Mouse (Mus musculus) forebrain, embryonic 10.5 days (tissue): ENCODE results near the gene Chrng. TPM values are rescaled to one million over a fixed set of nuclear protein-coding genes. Genes with fewer than 3 reads are reported as not detected.

Source experiments
- DNase-seq: peaks from one replicate; pipeline ENCODE4 v3.0.0-alpha.2; 2017; ENCODE audit warnings: low spot score; ENCODE audit errors: extremely low spot score
- H3K27ac ChIP-seq: fragments of 300-500 bp; sonication (generic); 2 replicates; pipeline ENCODE4 v1.5.1; 2016; ENCODE audit warnings: mild to moderate bottlenecking
- H3K27me3 ChIP-seq: fragments of 300-500 bp; sonication (generic); 2 replicates; pipeline ENCODE4 v1.6.1; 2016; ENCODE audit warnings: mild to moderate bottlenecking; ENCODE audit not compliant: poor library complexity, severe bottlenecking
- H3K36me3 ChIP-seq: fragments of 300-500 bp; sonication (generic); replicated peaks from 2 replicates; pipeline ENCODE4 v1.6.1; 2016; ENCODE audit warnings: mild to moderate bottlenecking, moderate library complexity
- H3K4me1 ChIP-seq: fragments of 300-500 bp; sonication (generic); 2 replicates; pipeline ENCODE4 v1.6.1; 2016
- H3K4me3 ChIP-seq: fragments of 300-500 bp; sonication (generic); 2 replicates; pipeline ENCODE4 v1.5.1; 2016; ENCODE audit warnings: mild to moderate bottlenecking, moderate library complexity
- H3K9me3 ChIP-seq: fragments of 300-500 bp; sonication (generic); 2 replicates; pipeline ENCODE4 v1.6.1; 2016; ENCODE audit warnings: mild to moderate bottlenecking, moderate library complexity
- WGBS: fragments of 180-500 bp; shearing (Covaris S2); methylation state at CpG from one replicate; pipeline ENCODE4 v1.1.7; 2016; 5-methylcytosine and 5-hydroxymethylcytosine counted together
- polyA plus RNA-seq: library from polyadenylated mRNA; unstranded; fragments of >200 nt; fragmentation: Nextera tagmentation; extraction: Ambion mirVana; gene quantifications from 2 replicates; pipeline ENCODE4 v1.2.1, GENCODE M21; 2016

The Chrng gene
- 0.36 TPM in 1 of 2 replicates, not detected in the other for polyA plus RNA-seq

GRCm38 (mm10) chr1:87204465-87204864, at the start of gene Chrng:
Chrng (plus strand) TSS chr1:87204657.
- H3K9me3 ChIP-seq, result no peaks in the 10 kb centered on the region
- H3K27me3 ChIP-seq, result peaks cover 42% of the 10 kb centered on the region
- no peak within 1 kb of the TSS for H3K27ac ChIP-seq
- no peaks in the 10 kb centered on the region for H3K36me3 ChIP-seq
- 91% methylated on average over 7 of the region's 7 CpGs for WGBS
- H3K4me1 ChIP-seq, result peaks cover 17% of the 10 kb centered on the region
- H3K4me3 ChIP-seq, result no peak within 1 kb of the TSS
- DNase-seq, result no peak

- WGBS, result under 1% methylated on average over 49 of the region's 56 CpGs
- peak; percentile 58 for DNase-seq
- Histone ChIP-seq H3K27ac (0 out of 2 replicates have a peak overlapping the region, but pooled peaks have one; percentile 44), H3K4me3 (peak overlapping the region; percentile 53), H3K27me3 (peaks cover 97% of the 10 kb centered on the region), H3K36me3 (no peaks in the 10 kb centered on the region), H3K4me1 (peaks cover 37% of the 10 kb centered on the region), H3K9me3 (no peaks in the 10 kb centered on the region)
Observed at GRCm38 (mm10) chr1:87155531-87156198, 48.8 kb upstream of the Chrng start.

DNA sequence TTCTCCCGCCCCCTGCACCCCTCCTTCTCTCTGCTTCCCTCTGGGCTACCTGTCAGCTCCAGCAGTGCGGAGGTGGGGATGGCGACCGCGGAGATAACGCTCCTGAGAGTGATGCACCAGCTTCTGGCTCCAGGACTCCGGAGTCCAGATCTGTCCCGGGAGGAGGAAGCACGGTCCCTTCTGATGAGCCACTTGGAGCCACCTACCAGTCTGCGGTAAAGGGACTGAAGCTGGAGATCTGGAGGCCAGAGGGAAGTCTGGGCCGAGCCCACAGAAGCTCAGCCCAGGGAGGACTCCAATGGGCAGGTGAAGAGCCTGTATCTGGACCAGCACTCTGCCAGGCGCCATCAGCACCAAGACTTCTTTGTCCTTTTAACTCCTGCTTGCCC, 48.3 kb upstream of the Chrng start, which contains the start of gene Ecel1:
Ecel1 (minus strand) TSS at position 323 of the 389 bp plus-strand sequence.
- no peaks in the 10 kb centered on the region for H3K9me3 ChIP-seq
- 1% methylated on average over 12 of the region's 12 CpGs for WGBS
- no peak for DNase-seq
- 0 out of 2 replicates have a peak within 1 kb of the TSS, but pooled peaks have one; percentile 44 for H3K27ac ChIP-seq
- H3K4me3 ChIP-seq, result peak within 1 kb of the TSS; percentile 53
- peaks cover 37% of the 10 kb centered on the region for H3K4me1 ChIP-seq
- H3K36me3 ChIP-seq, result no peaks in the 10 kb centered on the region
- H3K27me3 ChIP-seq, result peaks cover 96% of the 10 kb centered on the region

DNA sequence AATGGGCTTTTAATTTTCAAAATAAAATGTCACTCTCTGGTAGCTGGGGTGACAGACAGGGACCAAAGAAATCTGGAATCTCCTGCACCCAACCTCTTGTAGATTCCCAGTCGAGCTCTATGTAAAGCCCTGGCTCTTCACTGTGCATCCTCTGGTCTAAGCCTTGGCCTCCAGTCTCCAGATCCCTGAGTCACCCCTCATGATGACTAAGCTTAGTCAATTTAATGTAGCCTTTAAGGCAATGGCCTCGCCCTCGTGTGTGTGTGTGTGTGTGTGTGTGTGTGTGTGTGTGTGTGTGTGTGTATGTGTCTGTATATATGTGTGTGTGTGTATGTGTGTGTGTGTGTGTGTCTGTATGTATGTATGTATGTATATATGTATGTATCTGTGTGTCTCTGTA, 45.1 kb upstream of the Chrng start:
- Histone ChIP-seq H3K36me3 (no peaks in the 10 kb centered on the region), H3K27ac (no peak overlapping the region), H3K4me1 (peaks cover 42% of the 10 kb centered on the region), H3K9me3 (no peaks in the 10 kb centered on the region), H3K27me3 (peaks cover 84% of the 10 kb centered on the region), H3K4me3 (no peak overlapping the region)
- WGBS, result 89% methylated on average over 3 of the region's 3 CpGs
- no peak for DNase-seq

- Histone ChIP-seq H3K27ac (no peak overlapping the region), H3K27me3 (peaks cover 84% of the 10 kb centered on the region), H3K36me3 (no peaks in the 10 kb centered on the region), H3K4me3 (no peak overlapping the region), H3K9me3 (no peaks in the 10 kb centered on the region), H3K4me1 (peaks cover 32% of the 10 kb centered on the region)
- no peak for DNase-seq
- WGBS, result 42% methylated on average over 11 of the region's 11 CpGs
Observed at GRCm38 (mm10) chr1:87164164-87164795, 40.2 kb upstream of the Chrng start.

GRCm38 (mm10) chr1:87164796-87165184, 39.7 kb upstream of the Chrng start:
- no peaks in the 10 kb centered on the region for H3K9me3 ChIP-seq
- H3K4me1 ChIP-seq, result peaks cover 37% of the 10 kb centered on the region
- no peak for DNase-seq
- H3K36me3 ChIP-seq, result no peaks in the 10 kb centered on the region
- peaks cover 84% of the 10 kb centered on the region for H3K27me3 ChIP-seq
- 52% methylated on average over 9 of the region's 9 CpGs for WGBS
- no peak overlapping the region for H3K4me3 ChIP-seq
- H3K27ac ChIP-seq, result no peak overlapping the region; the same call in 1 of the 2 replicates

GRCm38 (mm10) chr1:87170458-87170857, 34.0 kb upstream of the Chrng start:
- Histone ChIP-seq H3K4me3 (peak overlapping the region; percentile 26), H3K27ac (0 out of 2 replicates have a peak overlapping the region, but pooled peaks have one; percentile 15), H3K9me3 (no peaks in the 10 kb centered on the region), H3K27me3 (peaks cover 98% of the 10 kb centered on the region), H3K36me3 (no peaks in the 10 kb centered on the region), H3K4me1 (peaks cover 37% of the 10 kb centered on the region)
- WGBS, result 9% methylated on average over 19 of the region's 19 CpGs
- DNase-seq, result no peak

DNA sequence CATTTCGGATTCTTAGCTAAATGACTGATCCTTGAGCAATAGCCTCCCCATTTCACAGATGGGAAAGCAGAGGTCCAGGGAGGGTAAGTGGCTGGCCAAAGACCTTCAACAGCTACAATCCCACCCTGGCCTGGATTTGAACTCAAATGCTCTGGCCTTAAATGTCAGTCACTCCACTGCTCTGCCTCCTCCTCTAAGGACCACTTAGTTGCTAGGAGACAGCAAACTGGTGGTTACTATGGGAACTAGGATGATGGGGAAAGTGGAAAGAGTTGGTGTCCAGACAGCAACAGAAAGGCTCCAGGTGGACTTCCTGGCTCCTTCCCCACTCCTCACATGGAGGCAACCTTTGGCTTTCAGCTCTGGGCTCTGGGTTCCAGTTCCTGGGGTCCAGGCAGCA, 33.1 kb upstream of the Chrng start:
- WGBS, result 66% methylated on average over 1 of the region's 1 CpGs
- H3K4me3 ChIP-seq, result no peak overlapping the region
- H3K36me3 ChIP-seq, result no peaks in the 10 kb centered on the region
- no peak for DNase-seq
- peaks cover 45% of the 10 kb centered on the region for H3K4me1 ChIP-seq
- no peak overlapping the region for H3K27ac ChIP-seq
- no peaks in the 10 kb centered on the region for H3K9me3 ChIP-seq
- peaks cover 97% of the 10 kb centered on the region for H3K27me3 ChIP-seq

- no peaks in the 10 kb centered on the region for H3K36me3 ChIP-seq
- no peak overlapping the region for H3K4me3 ChIP-seq
- WGBS, result 56% methylated on average over 9 of the region's 9 CpGs
- no peaks in the 10 kb centered on the region for H3K9me3 ChIP-seq
- DNase-seq, result no peak
- peaks cover 46% of the 10 kb centered on the region for H3K4me1 ChIP-seq
- no peak overlapping the region for H3K27ac ChIP-seq
- peaks cover 94% of the 10 kb centered on the region for H3K27me3 ChIP-seq
Observed at GRCm38 (mm10) chr1:87172316-87172715, 32.1 kb upstream of the Chrng start.

DNA sequence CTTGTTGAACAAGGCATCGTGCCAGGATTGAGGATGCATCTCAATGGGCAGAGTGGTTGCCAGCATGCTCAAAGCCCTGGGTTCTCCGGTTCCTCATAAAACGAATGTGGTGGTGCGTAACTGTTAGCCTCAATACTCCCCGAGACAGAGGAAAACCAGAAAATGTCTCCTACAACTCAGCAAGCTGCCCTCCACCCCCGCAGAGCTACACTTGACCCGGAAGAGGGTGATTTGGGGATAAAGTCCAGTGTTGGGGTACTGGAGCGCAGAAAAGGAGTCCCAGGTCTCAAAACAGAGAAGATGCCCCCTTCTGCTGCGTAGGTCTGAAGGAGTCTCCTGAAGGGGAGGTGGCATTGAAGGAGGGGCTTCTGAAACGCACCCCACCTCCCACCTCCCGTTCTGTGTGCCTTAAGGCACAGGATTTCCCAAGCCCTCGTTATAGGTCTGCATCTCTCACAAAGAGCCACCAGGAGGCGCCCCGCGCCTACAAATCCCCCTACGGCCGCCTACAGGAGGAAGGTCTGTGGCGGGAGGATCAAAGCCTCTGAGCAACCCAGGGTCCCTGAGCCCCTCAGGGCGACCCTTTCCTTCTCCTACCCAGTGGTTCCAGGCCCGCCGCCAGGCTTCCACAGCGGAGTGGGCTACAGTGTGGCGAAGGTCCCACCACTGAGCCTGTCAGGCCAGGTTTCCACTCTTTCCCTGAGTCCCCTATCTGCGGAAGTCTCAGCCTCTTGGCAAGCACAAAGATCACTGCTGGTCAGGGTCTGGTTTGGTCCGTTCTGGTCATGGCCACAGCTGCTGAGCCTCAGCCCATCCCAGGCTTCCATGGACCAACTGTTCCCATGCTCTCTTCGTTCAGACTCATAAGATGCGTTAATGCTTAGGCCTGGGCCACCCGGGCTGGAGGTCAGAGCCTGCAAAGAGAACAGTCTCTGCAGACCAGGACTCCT, 30.2 kb upstream of the Chrng start:
- WGBS, result 25% methylated on average over 28 of the region's 28 CpGs
- Histone ChIP-seq H3K36me3 (no peaks in the 10 kb centered on the region), H3K9me3 (no peaks in the 10 kb centered on the region), H3K27ac (peak overlapping the region; percentile 26; the same call in 1 of the 2 replicates), H3K4me3 (0 out of 2 replicates have a peak overlapping the region, but pooled peaks have one; percentile 25), H3K4me1 (peaks cover 38% of the 10 kb centered on the region), H3K27me3 (peaks cover 75% of the 10 kb centered on the region)
- peak; percentile 82 for DNase-seq

DNA sequence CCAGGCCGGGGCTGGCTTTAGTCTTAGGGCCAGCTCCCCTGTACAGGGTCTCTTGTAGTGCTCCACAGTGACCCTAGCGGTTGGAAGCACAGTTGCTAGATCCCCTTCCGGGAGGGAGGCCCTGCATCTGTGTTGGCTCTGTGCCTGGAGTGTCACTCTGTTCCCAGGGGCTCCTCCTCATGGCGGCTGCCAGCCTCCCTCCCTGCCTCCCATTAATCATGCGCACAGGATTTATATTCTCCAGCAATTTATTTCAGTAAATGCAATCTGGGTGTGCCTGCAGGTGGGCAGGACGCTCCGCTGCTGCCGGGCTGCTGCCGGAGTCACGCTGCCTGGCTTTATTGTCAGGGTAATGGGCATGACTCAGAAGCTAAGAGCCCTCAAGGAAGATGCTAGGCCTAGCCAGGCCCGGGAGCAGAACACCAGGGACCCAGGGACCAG, 28.6 kb upstream of the Chrng start:
- H3K4me1 ChIP-seq, result peaks cover 22% of the 10 kb centered on the region
- H3K9me3 ChIP-seq, result no peaks in the 10 kb centered on the region
- H3K27me3 ChIP-seq, result peaks cover 68% of the 10 kb centered on the region
- H3K36me3 ChIP-seq, result no peaks in the 10 kb centered on the region
- no peak for DNase-seq
- no peak overlapping the region for H3K4me3 ChIP-seq
- 0 out of 2 replicates have a peak overlapping the region, but pooled peaks have one; percentile 45 for H3K27ac ChIP-seq
- 17% methylated on average over 11 of the region's 11 CpGs for WGBS

DNA sequence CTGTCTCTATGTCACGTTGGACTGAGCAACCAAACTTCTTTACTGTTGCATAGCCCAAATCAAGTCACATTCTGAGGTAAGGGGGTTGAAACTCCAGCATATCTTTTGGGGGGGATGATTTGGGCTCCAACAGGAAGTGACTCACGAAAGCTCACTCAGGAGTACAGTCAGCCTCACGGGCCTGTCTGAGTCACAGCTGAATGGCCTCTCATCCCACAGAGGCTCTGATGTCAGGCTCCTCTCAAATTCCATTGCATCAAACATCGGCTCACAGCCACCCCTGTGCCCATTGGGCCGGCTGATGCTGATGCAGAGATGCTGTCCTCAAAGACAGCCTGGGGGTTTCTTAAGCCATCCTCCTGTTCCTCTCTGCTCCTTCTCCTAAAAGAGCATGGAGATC, 23.6 kb upstream of the Chrng start:
- no peak for DNase-seq
- no peak overlapping the region for H3K4me3 ChIP-seq
- WGBS, result 69% methylated on average over 5 of the region's 5 CpGs
- peaks cover 39% of the 10 kb centered on the region for H3K4me1 ChIP-seq
- peaks cover 70% of the 10 kb centered on the region for H3K27me3 ChIP-seq
- H3K9me3 ChIP-seq, result no peaks in the 10 kb centered on the region
- no peaks in the 10 kb centered on the region for H3K36me3 ChIP-seq
- H3K27ac ChIP-seq, result no peak overlapping the region
